Mouse (Mus musculus) thymus, adult 2 months (tissue): ENCODE results near the gene Actg2.

Experiments used
- CTCF ChIP-seq: fragments of 200-500 bp; IDR thresholded peaks from 2 replicates; pipeline ENCODE4 v1.5.1; 2012; ENCODE audit warnings: mild to moderate bottlenecking, control low read depth, low read length, moderate library complexity, borderline replicate concordance; ENCODE audit not compliant: control insufficient read depth, poor library complexity, insufficient read depth; ENCODE audit errors: extremely low read depth
- POLR2A ChIP-seq: fragments of 200-500 bp; IDR thresholded peaks from 2 replicates; pipeline ENCODE4 v1.6.1; 2012; ENCODE audit warnings: mild to moderate bottlenecking, low read length, control low read depth, moderate library complexity; ENCODE audit not compliant: control insufficient read depth, poor library complexity, insufficient read depth; ENCODE audit errors: extremely low read depth

- TF ChIP-seq POLR2A (no peak), CTCF (no peak)
These were observed 52.3 kb downstream of the Actg2 start for GRCm38 (mm10) chr6:83483776-83484175.
